Mouse (Mus musculus) right cerebral cortex, postnatal 10 days (tissue): ENCODE data around the gene Phactr1.
A peak's percentile ranks its signal among the peaks of the same experiment; 100 is the strongest.
"Not testable (repeated sequence)": the region's sequence is repeated elsewhere in the genome, so short reads cannot be mapped to it uniquely, and the experiment has no call there.

Source experiments
- DNase-seq, 2 experiments: peaks; one replicate each; pipeline ENCODE4 v3.0.0; 2021; ENCODE audit warnings: low spot score in 2 of 2

Phactr1 gene

DNA sequence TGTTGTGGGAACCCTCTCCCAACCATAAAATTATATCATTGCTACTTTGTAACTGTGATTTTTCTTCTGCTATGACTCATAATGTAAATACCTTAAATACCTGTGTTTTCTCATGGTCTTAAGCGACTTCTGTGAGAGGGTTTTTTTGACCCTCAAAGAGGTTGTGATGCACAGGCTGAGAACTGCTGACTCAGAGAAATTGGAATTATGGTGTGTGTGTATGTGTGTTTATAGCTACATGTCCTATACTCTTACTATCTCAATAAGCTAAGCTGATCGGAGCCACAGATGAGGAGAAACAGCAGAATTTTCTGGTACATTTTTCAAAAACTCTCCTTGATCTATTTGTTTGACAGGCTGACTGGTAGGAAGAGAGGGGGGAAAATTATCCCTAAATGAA, 239.6 kb downstream of the Phactr1 start:
- no peak for DNase-seq

DNA sequence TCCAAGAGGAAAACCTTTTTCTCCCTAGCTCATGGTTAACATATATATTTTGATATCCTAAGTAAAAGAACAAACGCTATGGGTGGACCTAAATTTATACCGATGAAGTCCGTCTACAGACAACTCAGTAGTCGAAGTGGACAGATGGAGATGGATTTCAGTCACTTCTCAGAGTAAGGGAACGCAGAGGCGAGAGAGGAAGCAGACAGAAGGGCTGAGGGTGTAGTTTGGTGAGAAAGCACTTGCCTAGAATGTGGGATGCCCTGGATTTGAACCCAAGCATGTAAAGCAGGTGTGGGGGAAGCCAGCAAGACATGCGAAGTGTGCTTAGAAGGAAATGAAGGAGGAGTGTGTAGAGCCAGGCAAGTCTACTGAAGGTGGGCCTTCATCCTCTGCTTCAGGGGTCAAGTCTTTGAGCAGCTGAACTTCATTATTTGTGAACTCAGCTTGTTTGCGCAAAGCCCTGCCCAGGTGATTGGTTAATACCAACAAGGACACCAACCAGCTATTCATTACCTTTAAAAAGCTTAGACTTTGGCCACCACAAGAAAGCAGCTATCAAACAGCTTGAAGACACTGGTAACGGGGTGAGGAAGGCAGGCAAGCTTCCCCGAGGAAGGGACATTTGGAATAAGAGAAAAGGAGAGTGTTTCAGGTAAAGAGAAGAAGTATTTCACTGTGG, 241.5 kb downstream of the Phactr1 start:
- DNase-seq: peak in 1 of 2 experiments; percentile 71

DNA sequence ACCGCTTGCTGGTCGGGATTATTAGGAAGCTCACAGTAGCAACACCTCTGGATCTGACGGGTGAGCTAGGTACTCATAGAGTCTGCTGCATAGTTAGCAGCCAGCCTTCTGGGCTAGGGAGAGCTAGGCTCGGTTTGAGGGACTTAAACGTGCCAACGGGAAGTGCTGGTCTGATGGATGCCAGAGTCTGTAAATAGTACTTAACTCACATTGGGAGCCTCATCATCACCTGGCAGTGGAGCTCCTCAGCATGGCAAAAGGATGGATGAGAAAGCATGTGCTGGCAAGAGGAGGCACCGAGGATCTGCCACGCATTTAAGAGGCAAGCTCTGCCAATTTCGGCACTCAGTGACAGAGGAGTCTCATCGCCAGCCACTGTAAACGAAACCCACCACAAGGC, 247.4 kb downstream of the Phactr1 start:
- peak; percentile 47 to 62 for DNase-seq

DNA sequence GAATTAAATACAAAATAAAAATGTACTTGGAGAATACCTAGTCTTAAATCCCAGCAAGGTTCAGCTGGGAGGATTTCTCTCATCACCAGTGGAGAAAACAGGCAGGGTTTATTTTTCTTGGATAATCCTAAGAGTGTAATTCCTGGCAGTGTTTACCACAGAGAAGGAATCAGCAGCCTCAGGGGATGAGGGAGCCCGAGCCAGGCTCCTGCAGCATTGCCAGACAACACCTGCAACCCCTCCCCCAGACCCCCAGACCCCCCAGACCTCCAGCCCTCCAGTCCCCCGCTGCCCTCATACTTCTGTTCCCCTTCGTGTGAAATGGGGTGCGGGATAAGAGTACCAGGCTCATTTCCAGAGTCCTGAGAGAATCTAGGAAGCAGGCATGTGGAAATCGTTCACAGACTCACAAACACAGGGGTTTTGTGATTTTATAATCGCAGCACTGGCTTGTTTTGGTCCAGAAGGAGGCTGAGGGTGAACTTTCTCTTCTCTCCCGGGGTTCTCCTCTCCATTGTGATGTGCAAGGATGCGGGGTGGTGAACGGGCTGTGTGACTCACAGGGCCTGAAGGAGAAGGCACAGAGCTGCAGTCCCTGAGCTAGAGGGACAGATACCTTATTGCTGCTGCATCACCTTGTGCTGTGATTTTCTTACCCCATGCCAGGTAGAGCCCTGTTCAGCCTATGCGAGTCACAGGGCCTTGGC, 249.3 kb downstream of the Phactr1 start:
- no peak for DNase-seq

GRCm38 (mm10) chr13:42932046-42932445, 251.6 kb downstream of the Phactr1 start:
- DNase-seq: no peak

GRCm38 (mm10) chr13:42934538-42935126, 254.2 kb downstream of the Phactr1 start:
- peak in 1 of 2 experiments; percentile 31 for DNase-seq

DNA sequence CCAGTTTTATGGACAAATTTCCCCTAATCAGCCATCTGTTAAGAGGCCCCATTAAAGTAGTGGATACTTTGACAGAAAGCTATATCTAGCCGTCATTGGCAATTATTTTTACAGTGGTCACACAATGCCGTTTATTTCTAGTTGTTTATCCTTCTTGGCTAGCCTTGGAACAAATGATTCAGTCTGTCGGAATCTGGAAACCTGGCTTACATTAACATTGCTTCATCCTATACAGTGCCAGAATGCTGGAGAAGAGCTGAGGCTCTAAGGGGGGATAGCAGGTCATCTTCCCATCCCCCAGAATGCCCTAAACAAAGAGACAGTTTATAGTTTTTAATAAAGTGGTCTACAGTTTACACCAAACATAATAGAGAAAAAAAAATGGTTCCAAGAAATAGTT, 257.4 kb downstream of the Phactr1 start:
- no peak for DNase-seq

DNA sequence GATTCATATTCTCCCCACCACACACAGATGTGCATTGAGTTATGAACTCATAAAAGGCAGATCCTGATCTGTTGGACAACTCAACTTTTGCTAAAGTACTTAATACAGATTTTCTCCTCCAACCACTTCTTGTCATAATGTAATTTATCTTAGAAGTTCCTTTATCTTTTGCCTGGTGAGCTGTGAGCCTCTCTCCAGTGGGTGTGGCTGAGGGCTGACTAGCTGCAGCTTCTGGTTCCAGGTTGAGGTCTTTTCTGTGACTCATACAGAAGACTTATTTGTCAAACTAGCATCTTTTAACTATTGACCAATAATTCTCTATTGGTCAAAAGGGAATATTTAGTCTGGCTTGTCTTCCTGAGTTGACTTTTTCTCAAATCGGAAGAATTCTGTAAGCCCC, 257.9 kb downstream of the Phactr1 start:
- no peak for DNase-seq

- DNase-seq: peak in 1 of 2 experiments; percentile 21
Measured at GRCm38 (mm10) chr13:42940271-42940670, 259.8 kb downstream of the Phactr1 start.

- DNase-seq: no peak
Measured at GRCm38 (mm10) chr13:42944106-42944505, 263.7 kb downstream of the Phactr1 start.

GRCm38 (mm10) chr13:42945201-42945600, 264.8 kb downstream of the Phactr1 start:
- not testable (repeated sequence) for DNase-seq

DNA sequence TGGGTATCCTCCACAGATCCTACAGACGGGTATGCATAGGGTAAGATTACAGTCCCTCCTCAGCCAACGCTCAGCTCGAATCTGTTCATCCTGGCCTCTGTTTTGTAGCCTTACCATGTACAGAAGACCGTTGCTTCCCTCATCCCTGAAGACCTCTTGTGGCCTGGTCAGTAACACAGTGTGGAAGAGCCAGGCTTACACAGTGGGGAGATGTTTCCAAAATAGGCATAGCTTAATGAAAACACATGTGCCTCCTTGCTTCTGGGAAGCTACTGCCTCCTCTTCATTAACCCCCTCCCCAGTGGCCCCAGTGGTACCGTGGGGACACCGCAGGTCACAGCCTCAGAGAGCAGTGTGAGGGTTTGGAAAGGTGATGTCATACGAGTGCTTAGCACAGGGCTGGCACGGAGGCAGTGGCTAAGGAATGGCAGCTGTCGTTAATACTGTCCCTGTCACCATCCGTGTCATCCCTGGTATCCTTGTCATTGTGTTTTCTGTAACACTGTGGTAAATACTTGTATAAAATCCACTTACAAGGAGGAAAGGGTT, 268.4 kb downstream of the Phactr1 start:
- no peak for DNase-seq

DNA sequence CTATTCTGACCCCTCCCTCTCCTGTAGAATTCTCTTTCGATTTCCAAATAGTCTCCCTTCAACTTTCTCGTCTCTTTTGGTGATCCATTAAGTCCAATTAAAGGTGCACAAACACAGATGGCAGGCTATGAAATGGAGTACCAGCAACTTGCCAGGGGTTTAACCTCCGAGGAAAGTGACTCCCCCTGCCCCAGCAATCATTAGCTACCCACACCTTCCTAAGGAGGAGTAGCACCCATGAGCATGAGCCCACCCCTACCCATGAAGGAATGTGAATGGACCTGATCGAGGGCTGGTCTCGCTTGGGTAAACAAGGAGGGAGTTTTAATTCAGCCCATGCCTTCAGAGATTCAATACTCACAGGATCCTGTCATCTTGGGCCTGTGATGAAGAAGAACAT, 268.9 kb downstream of the Phactr1 start:
- DNase-seq: no peak

GRCm38 (mm10) chr13:42950056-42950455, 269.6 kb downstream of the Phactr1 start:
- no peak for DNase-seq

- peak; percentile 68 to 72 for DNase-seq
Measured at GRCm38 (mm10) chr13:42952037-42952721, 271.8 kb downstream of the Phactr1 start.

DNA sequence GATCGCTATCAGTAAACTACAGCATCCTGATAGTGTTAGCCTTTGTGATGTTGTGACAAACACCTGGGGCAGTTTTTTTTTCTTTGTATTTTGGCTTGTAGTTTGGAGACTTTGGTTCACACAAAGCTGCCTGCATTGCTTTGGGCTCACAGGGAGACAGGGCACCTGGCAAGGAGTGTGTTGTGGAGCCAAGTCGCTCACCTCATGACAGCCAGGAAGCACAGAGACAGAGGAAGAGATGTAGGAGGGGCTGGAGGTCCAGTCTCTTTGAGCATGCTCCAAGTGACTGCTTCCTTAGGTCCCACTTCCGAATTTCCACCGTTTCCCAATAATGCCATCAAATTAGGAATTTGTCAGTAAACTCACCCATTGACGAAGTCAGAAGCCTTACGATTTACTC, 272.6 kb downstream of the Phactr1 start:
- no peak for DNase-seq

DNA sequence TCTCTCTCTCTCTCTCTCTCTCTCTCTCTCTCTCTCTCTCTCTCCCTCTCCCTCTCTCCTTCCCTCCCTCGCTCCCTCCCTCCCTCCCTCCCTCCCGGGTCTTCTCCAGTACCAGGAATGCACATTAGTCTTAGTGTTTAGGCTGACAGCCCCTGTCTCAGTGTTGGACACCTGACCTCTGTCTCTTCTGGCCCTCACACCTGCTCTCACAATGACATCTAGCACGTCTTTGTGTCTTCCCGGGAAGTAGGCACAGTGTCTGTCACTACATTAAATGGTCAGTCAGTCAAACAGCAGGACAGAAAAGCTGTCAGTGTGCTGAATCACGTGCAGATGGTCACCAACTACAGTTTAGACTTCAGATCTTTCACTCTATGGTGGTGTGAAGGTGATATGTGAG, 273.7 kb downstream of the Phactr1 start:
- no peak for DNase-seq

GRCm38 (mm10) chr13:42956327-42956726, 275.9 kb downstream of the Phactr1 start:
- DNase-seq: peak; percentile 47 to 73

- no peak for DNase-seq
Measured at GRCm38 (mm10) chr13:42957856-42958255, 277.4 kb downstream of the Phactr1 start.

- DNase-seq: no peak
Measured at GRCm38 (mm10) chr13:42958867-42959266, 278.4 kb downstream of the Phactr1 start.

DNA sequence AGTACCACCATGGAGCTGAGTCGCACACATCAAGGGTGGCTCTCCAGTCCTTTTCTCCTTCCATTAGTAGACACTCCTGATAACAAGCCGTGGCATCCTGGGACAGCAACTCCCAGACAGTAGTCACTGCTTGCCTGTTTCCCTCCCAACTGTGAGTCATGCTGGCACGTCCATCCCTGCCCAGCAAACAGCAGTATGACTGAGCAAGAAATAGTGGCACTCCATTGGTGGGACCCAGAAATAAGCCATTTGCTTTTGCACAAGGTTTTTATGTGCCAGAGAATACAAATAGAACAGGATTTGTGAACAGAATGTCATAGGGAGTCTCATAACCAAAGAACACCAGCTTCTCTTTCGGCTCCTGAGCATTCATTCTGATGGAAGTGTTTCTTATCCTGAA, 281.1 kb downstream of the Phactr1 start:
- DNase-seq: no peak

DNA sequence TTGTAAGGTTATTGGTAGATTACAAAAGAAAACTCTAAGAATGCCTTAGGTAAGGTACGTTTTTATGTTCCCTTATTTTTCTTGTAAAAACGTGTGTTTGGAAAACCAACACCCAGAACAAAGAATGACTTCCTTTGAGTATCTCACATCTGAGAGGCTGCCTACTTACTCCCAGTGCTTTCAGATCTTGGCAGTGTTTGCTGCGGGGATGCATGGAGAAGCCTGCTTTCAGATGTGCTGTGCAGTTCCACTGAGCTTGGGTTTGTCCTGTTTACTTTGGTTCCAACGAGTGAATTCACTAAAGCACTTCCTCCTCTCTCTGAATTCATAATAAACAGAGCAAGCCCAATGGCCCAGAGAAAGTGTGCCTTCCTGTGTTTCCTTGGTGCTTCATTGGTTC, 288.1 kb downstream of the Phactr1 start:
- no peak for DNase-seq
